Mouse (Mus musculus): Measurements from ENCODE around the gene 1110012L19Rik.
A peak's percentile ranks its signal among the peaks of the same experiment; 100 is the strongest.

- no peak for TF ChIP-seq CTCF (IDR thresholded peaks at IDR 0.05; ENCODE audit: insufficient read depth, low read length)
- 0 out of 2 replicates have a peak, but pooled peaks have one; percentile 17 for TF ChIP-seq POLR2A (IDR thresholded peaks at IDR 0.05; ENCODE audit: borderline replicate concordance, extremely low read depth, low read depth, low read length)
Measured at GRCm38 (mm10) chrX:70384917-70385275, 781 bp upstream of the 1110012L19Rik start.
